Mouse (Mus musculus) ES-E14 (cell line): ENCODE results near the gene Cactin.

Source experiments
- HCFC1 ChIP-seq: IDR thresholded peaks from 2 replicates; pipeline ENCODE4 v1.6.1; 2012; ENCODE audit warnings: low read length, inconsistent platforms, borderline replicate concordance; ENCODE audit not compliant: insufficient read depth
- MAFK ChIP-seq: IDR thresholded peaks from 2 replicates; pipeline ENCODE4 v1.6.1; 2014; ENCODE audit warnings: mild to moderate bottlenecking, low read depth, low read length, inconsistent platforms; ENCODE audit not compliant: insufficient read depth
- ZC3H11A ChIP-seq: IDR thresholded peaks from 2 replicates; pipeline ENCODE4 v1.6.1; 2012; ENCODE audit warnings: low read depth, mild to moderate bottlenecking, inconsistent platforms, low read length, borderline replicate concordance

DNA sequence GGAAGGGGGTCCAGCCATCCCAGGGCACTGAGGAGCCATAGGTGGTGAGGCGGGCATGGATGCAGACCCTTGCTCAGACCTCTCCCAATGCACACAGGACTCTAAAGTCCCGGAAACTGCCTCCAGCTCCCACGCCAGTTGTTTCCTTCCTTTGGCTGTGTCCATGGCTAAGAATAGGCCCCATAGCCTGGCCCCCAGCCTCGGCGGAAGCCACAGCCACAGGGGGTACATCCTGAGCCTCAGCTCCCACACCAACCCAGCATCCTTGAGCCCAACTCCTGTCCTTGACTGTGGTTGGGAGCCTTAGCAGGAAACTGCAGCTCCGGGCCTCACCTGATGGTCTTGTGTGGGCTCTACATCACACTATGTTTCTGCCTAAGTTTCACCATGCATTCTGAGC lies 6.0 kb downstream of the Cactin start:
- TF ChIP-seq HCFC1 (no peak), ZC3H11A (no peak), MAFK (no peak)
